Mouse (Mus musculus) effector memory CD4-positive, alpha-beta T cell, adult 5 months (primary cell): ENCODE results near the gene Cpox. TPM values are rescaled to one million over a fixed set of nuclear protein-coding genes. Genes with fewer than 3 reads are reported as not detected.

Experiments
- polyA plus RNA-seq: library from polyadenylated mRNA; unstranded; fragments of 100-300 nt; shearing (Covaris generic); gene quantifications from one replicate; pipeline ENCODE4 v1.2.1, GENCODE M21; 2017

Cpox gene
- 15.6 TPM for polyA plus RNA-seq

GRCm38 (mm10) chr16:58669917-58670630 is at the start of gene Cpox:
Cpox (plus strand) TSS chr16:58670292.

GRCm38 (mm10) chr16:58638689-58639175 is 31.4 kb upstream of the Cpox start, which contains the start of gene E330017A01Rik:
E330017A01Rik (minus strand) TSS chr16:58638739.

GRCm38 (mm10) chr16:58718666-58719120 is 48.6 kb downstream of the Cpox start, which contains the start of gene Gpr15:
Gpr15 (minus strand) TSS chr16:58719070.

GRCm38 (mm10) chr16:58727477-58728131 is 57.5 kb downstream of the Cpox start, which contains the start of gene Cldnd1:
Cldnd1 (plus strand) TSS chr16:58727910.

GRCm38 (mm10) chr16:58763076-58763475 is 93.0 kb downstream of the Cpox start, which contains the start of gene Olfr172:
Olfr172 (minus strand) TSS chr16:58763176.

Other genes with a start within 250 kb of the Cpox start
- gene St3gal6, start 146.0 kb upstream of the Cpox start, polyA plus RNA-seq = 75.3 TPM
- gene Gm813, start 53.3 kb upstream of the Cpox start, polyA plus RNA-seq = not detected
- gene E330017A01Rik, start 31.6 kb upstream of the Cpox start, polyA plus RNA-seq = not detected
- 0.41 TPM for gene Gpr15, start 48.8 kb downstream of the Cpox start, polyA plus RNA-seq
- gene Cldnd1, start 57.6 kb downstream of the Cpox start, polyA plus RNA-seq = 95.1 TPM
- not detected for gene Olfr172, start 92.9 kb downstream of the Cpox start, polyA plus RNA-seq
- gene Olfr173, start 130.0 kb downstream of the Cpox start, polyA plus RNA-seq = 0.57 TPM
- not detected for gene Olfr175-ps1, start 156.5 kb downstream of the Cpox start, polyA plus RNA-seq
- not detected for gene Olfr177, start 204.5 kb downstream of the Cpox start, polyA plus RNA-seq
- gene Olfr178, start 221.8 kb downstream of the Cpox start, polyA plus RNA-seq = 0.36 TPM